Mouse (Mus musculus): ENCODE data around the gene Mef2a. TPM values are rescaled to one million over a fixed set of nuclear protein-coding genes. Genes with fewer than 3 reads are reported as not detected.

The Mef2a gene
- polyA plus RNA-seq (2015; fragmentation: Nextera tagmentation; extraction: Ambion mirVana), result 53.6 and 54.9 TPM in 2 replicates

GRCm38 (mm10) chr7:67372729-67373583 lies at the start of gene Mef2a:
Mef2a (minus strand) TSS chr7:67372858.
- peak; percentile 88 for ATAC-seq (ENCODE audit: insufficient number of reproducible peaks, low FRiP score, low TSS enrichment, low read depth)
- under 1% methylated on average over 75 of the region's 89 CpGs for WGBS

GRCm38 (mm10) chr7:67421476-67422186 lies 49.0 kb upstream of the Mef2a start:
- 0 out of 2 replicates have a peak overlapping the region, but pooled peaks have one; percentile 4 for H3K27ac ChIP-seq
- no peak overlapping the region for H3K4me2 ChIP-seq
- no peaks in the 10 kb centered on the region for H3K36me3 ChIP-seq
- peaks cover 25% of the 10 kb centered on the region for H3K4me1 ChIP-seq
- 40% methylated on average over 12 of the region's 12 CpGs for whole genome bisulfite sequencing
- no peak overlapping the region for H3K4me3 ChIP-seq
- peak; percentile 56 for ATAC-seq (ENCODE audit: insufficient number of reproducible peaks, low FRiP score, low TSS enrichment, low read depth)
- no peaks in the 10 kb centered on the region for H3K9me3 ChIP-seq
- no peak overlapping the region for H3K9ac ChIP-seq
- H3K27me3 ChIP-seq, result no peaks in the 10 kb centered on the region

More at GRCm38 (mm10) chr7:67372729-67373583, at the start of gene Mef2a:
- H3K27ac ChIP-seq, result peak within 1 kb of the TSS; percentile 100
- peak within 1 kb of the TSS; percentile 90 for H3K4me3 ChIP-seq
- peak within 1 kb of the TSS; percentile 84 for H3K4me2 ChIP-seq
- no peaks in the 10 kb centered on the region for H3K9me3 ChIP-seq
- no peaks in the 10 kb centered on the region for H3K27me3 ChIP-seq
- no peaks in the 10 kb centered on the region for H3K36me3 ChIP-seq
- H3K4me1 ChIP-seq, result peaks cover 16% of the 10 kb centered on the region
- H3K9ac ChIP-seq, result peak within 1 kb of the TSS; percentile 98

GRCm38 (mm10) chr7:67421088-67421475 lies 48.4 kb upstream of the Mef2a start:
- WGBS, result 50% methylated on average over 3 of the region's 3 CpGs
- H3K9ac ChIP-seq, result no peak overlapping the region
- no peaks in the 10 kb centered on the region for H3K9me3 ChIP-seq
- no peak overlapping the region for H3K4me3 ChIP-seq
- no peaks in the 10 kb centered on the region for H3K27me3 ChIP-seq
- no peak for ATAC-seq (ENCODE audit: insufficient number of reproducible peaks, low FRiP score, low TSS enrichment, low read depth)
- 0 out of 2 replicates have a peak overlapping the region, but pooled peaks have one; percentile 4 for H3K27ac ChIP-seq
- no peak overlapping the region for H3K4me2 ChIP-seq
- peaks cover 25% of the 10 kb centered on the region for H3K4me1 ChIP-seq
- H3K36me3 ChIP-seq, result no peaks in the 10 kb centered on the region

GRCm38 (mm10) chr7:67419591-67420314 lies 47.1 kb upstream of the Mef2a start:
- H3K4me2 ChIP-seq, result no peak overlapping the region
- 62% methylated on average over 17 of the region's 17 CpGs for WGBS
- no peaks in the 10 kb centered on the region for H3K9me3 ChIP-seq
- ATAC-seq (ENCODE audit: insufficient number of reproducible peaks, low FRiP score, low TSS enrichment, low read depth), result no peak
- H3K27me3 ChIP-seq, result no peaks in the 10 kb centered on the region
- H3K4me3 ChIP-seq, result no peak overlapping the region
- no peak overlapping the region for H3K9ac ChIP-seq
- no peak overlapping the region for H3K27ac ChIP-seq
- peaks cover 27% of the 10 kb centered on the region for H3K4me1 ChIP-seq
- H3K36me3 ChIP-seq, result no peaks in the 10 kb centered on the region

GRCm38 (mm10) chr7:67418122-67418521 lies 45.5 kb upstream of the Mef2a start:
- ATAC-seq (ENCODE audit: insufficient number of reproducible peaks, low FRiP score, low TSS enrichment, low read depth), result 0 out of 2 replicates have a peak, but pooled peaks have one; percentile 46
- 61% methylated on average over 5 of the region's 5 CpGs for WGBS
- H3K4me1 ChIP-seq, result peaks cover 33% of the 10 kb centered on the region
- H3K36me3 ChIP-seq, result no peaks in the 10 kb centered on the region
- no peak overlapping the region for H3K4me2 ChIP-seq
- H3K27me3 ChIP-seq, result no peaks in the 10 kb centered on the region
- H3K9ac ChIP-seq, result no peak overlapping the region
- H3K9me3 ChIP-seq, result no peaks in the 10 kb centered on the region
- no peak overlapping the region for H3K27ac ChIP-seq
- no peak overlapping the region for H3K4me3 ChIP-seq

- no peak; the same call in 1 of the 2 replicates for ATAC-seq (ENCODE audit: insufficient number of reproducible peaks, low FRiP score, low TSS enrichment, low read depth)
- no peaks in the 10 kb centered on the region for H3K27me3 ChIP-seq
- no peak overlapping the region for H3K4me3 ChIP-seq
- H3K9me3 ChIP-seq, result no peaks in the 10 kb centered on the region
- no peaks in the 10 kb centered on the region for H3K36me3 ChIP-seq
- H3K4me1 ChIP-seq, result peaks cover 19% of the 10 kb centered on the region
- no peak overlapping the region for H3K9ac ChIP-seq
- no peak overlapping the region for H3K4me2 ChIP-seq
- H3K27ac ChIP-seq, result peak overlapping the region; percentile 39
- 53% methylated on average over 8 of the region's 8 CpGs for WGBS
Observed at GRCm38 (mm10) chr7:67414766-67415165, 42.1 kb upstream of the Mef2a start.

- H3K4me1 ChIP-seq, result peaks cover 13% of the 10 kb centered on the region
- no peaks in the 10 kb centered on the region for H3K27me3 ChIP-seq
- WGBS, result 56% methylated on average over 10 of the region's 10 CpGs
- no peaks in the 10 kb centered on the region for H3K36me3 ChIP-seq
- H3K9ac ChIP-seq, result no peak overlapping the region
- H3K4me3 ChIP-seq, result no peak overlapping the region
- no peaks in the 10 kb centered on the region for H3K9me3 ChIP-seq
- ATAC-seq (ENCODE audit: insufficient number of reproducible peaks, low FRiP score, low TSS enrichment, low read depth), result peak; percentile 63; the same call in 1 of the 2 replicates
- H3K4me2 ChIP-seq, result no peak overlapping the region
- H3K27ac ChIP-seq, result peak overlapping the region; percentile 30; the same call in 1 of the 2 replicates
Observed at GRCm38 (mm10) chr7:67412686-67413085, 40.0 kb upstream of the Mef2a start.

- no peak for ATAC-seq (ENCODE audit: insufficient number of reproducible peaks, low FRiP score, low TSS enrichment, low read depth)
- H3K4me3 ChIP-seq, result no peak overlapping the region
- WGBS, result 87% methylated on average over 2 of the region's 2 CpGs
Observed at GRCm38 (mm10) chr7:67407019-67407418, 34.4 kb upstream of the Mef2a start.

GRCm38 (mm10) chr7:67404176-67404575 lies 31.5 kb upstream of the Mef2a start:
- ATAC-seq (ENCODE audit: insufficient number of reproducible peaks, low FRiP score, low TSS enrichment, low read depth), result no peak
- H3K36me3 ChIP-seq, result no peaks in the 10 kb centered on the region
- no peak overlapping the region for H3K4me2 ChIP-seq
- H3K4me1 ChIP-seq, result no peaks in the 10 kb centered on the region
- no peaks in the 10 kb centered on the region for H3K9me3 ChIP-seq
- no peak overlapping the region for H3K9ac ChIP-seq
- no peak overlapping the region for H3K27ac ChIP-seq
- no peaks in the 10 kb centered on the region for H3K27me3 ChIP-seq
- H3K4me3 ChIP-seq, result no peak overlapping the region
- 77% methylated on average over 2 of the region's 2 CpGs for WGBS

More at GRCm38 (mm10) chr7:67407019-67407418, 34.4 kb upstream of the Mef2a start:
- Histone ChIP-seq H3K36me3 (no peaks in the 10 kb centered on the region), H3K27me3 (no peaks in the 10 kb centered on the region), H3K9me3 (no peaks in the 10 kb centered on the region), H3K4me1 (no peaks in the 10 kb centered on the region), H3K27ac (no peak overlapping the region), H3K9ac (no peak overlapping the region), H3K4me2 (no peak overlapping the region)

GRCm38 (mm10) chr7:67402353-67402752 lies 29.7 kb upstream of the Mef2a start:
- Histone ChIP-seq H3K9me3 (no peaks in the 10 kb centered on the region), H3K4me1 (no peaks in the 10 kb centered on the region)

GRCm38 (mm10) chr7:67401379-67401778 lies 28.7 kb upstream of the Mef2a start:
- H3K9me3 ChIP-seq, result no peaks in the 10 kb centered on the region
- H3K4me3 ChIP-seq, result no peak overlapping the region
- no peak for ATAC-seq (ENCODE audit: insufficient number of reproducible peaks, low FRiP score, low TSS enrichment, low read depth)
- 63% methylated on average over 5 of the region's 5 CpGs for WGBS
- H3K4me1 ChIP-seq, result no peaks in the 10 kb centered on the region
- no peaks in the 10 kb centered on the region for H3K27me3 ChIP-seq
- no peak overlapping the region for H3K9ac ChIP-seq
- H3K27ac ChIP-seq, result no peak overlapping the region
- H3K4me2 ChIP-seq, result no peak overlapping the region
- no peaks in the 10 kb centered on the region for H3K36me3 ChIP-seq

More at GRCm38 (mm10) chr7:67402353-67402752, 29.7 kb upstream of the Mef2a start:
- no peak for ATAC-seq (ENCODE audit: insufficient number of reproducible peaks, low FRiP score, low TSS enrichment, low read depth)
- 75% methylated on average over 7 of the region's 7 CpGs for WGBS
- Histone ChIP-seq H3K27me3 (no peaks in the 10 kb centered on the region), H3K4me2 (no peak overlapping the region), H3K9ac (no peak overlapping the region), H3K27ac (no peak overlapping the region), H3K36me3 (no peaks in the 10 kb centered on the region), H3K4me3 (no peak overlapping the region)
